Mouse (Mus musculus): Measurements from ENCODE around the gene Actl9. TPM values are rescaled to one million over a fixed set of nuclear protein-coding genes. Genes with fewer than 3 reads are reported as not detected.

Gene Actl9
- total RNA-seq (2015) (not detected in 2 replicates), total RNA-seq (2017) (not detected in 2 replicates)

DNA sequence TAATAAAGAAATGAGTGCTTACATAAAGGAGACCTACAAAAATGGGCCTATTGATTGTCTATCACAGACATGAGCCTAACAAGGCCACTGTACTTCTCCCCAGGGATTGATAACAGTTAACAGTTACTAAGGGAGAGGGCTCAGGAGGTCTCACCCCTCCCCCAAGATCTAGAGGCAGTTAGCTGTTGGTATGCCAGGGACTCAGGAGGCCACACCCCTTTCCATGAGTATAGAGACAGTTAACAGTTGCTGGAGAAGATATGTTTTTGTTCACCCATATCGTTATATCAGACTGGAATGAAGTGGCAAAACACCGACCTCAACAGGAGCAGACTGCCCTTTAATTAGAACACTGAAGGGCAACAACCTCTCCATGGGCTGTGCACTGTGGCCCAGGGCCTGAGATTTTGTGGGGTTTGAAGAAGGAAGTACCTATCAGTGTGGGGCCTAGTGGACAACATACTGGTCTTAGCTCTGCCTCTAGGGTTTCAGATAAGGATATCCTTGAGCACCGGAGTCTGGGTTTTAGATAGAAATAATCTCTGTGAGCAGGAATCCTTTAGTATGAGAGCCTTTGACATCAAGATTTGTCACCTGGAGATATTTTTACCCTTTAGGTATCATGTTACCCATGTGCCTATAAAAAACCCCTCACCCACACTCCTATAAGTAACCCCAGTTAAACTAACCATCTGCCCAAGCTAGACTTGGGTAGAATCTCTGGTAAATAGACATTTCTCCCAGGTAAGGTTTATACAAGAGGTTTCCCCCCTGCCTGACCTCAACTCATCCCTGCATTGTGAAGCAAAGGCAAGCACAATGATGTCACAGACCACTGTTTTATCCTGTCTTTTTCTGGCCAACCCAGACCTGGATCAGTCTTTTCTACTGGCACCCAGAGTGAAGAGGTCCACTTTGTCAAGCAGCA is at the start of gene Actl9:
Gene Actl9, plus strand, starts transcription at position 878 of the 928 bp plus-strand sequence.
- no peak for ATAC-seq (ENCODE audit: poor library complexity, severe bottlenecking)

DNA sequence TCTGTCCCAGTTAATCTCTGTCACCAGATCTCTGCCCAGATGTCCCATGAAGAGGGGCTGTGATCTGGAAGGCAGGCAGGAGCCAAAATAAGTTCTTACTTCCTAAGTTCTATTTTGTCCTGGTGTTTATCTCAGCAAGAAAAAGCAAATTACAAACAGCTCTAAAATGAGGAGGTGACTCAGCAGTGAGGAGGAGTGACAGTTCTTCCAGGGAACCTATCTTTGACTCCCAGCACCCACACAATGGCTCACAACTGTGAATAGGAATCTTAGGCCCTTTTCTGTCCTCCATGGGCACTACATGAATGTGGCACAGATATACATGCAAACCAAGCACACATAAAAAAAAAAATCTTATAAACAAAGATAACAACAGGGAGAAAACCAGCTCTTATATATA is 47.0 kb upstream of the Actl9 start:
- no peak for ATAC-seq (ENCODE audit: poor library complexity, severe bottlenecking)

DNA sequence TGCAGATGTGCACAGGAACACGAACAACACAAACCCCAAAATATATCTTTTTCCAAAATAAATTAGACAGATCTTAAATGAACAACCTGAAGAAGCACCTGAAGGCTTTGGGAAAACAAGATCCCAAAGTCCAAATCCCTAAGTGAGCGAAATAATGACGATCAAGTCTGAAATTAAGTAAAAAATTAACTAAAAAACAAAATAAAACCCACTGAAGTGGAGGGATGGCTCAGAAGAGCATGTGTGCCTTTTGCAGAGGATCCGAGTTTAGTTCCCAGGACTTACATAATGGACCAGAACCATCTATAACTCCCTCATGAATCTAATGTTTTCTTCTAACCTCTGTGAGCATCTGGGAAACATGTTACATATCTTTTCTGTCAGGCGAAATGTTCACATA is 40.4 kb upstream of the Actl9 start:
- no peak for ATAC-seq (ENCODE audit: poor library complexity, severe bottlenecking)

DNA sequence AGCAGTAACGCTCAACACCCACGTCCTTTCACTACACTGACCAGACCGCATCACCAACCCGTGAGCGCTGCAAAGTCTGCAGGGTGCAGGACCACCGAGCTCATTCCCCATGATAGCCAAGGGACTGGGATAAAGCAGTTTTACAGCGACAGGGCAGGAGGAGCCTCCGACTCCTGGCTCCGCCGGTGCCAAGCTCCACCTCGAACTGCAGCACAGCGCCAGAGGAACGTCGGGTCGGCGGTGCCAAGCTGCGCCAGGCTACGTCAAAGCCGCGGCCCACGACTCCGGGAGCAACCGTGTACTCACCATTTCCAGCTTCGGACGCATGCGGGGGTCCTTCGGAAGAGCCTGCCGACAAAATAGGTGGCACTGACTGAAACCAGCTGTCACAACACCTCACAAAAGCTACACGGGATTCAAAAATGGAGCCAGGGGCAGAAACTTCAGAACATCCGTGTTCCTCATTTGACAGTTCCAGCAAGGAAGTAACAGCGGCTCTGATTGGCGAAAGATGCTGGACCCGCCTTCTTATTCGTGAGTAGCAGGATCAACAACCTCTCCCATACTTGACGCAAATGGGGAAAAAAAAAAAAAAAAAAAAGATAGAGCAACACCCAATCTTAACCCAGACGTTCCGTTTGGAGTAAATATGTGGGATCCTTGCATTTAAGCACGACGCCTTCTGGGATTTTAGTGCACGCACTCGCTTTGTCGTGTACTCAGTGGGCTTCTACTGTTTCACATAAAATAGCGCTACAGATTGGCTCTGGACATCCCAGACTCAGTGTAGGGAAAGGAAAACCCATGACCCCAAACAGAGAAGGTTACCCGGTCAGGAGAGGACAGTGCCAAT is 38.3 kb upstream of the Actl9 start, which contains the start of gene Zfp101:
Gene Zfp101, minus strand, starts transcription at position 460 of the 853 bp plus-strand sequence.
- peak; percentile 100 for ATAC-seq (ENCODE audit: poor library complexity, severe bottlenecking)

DNA sequence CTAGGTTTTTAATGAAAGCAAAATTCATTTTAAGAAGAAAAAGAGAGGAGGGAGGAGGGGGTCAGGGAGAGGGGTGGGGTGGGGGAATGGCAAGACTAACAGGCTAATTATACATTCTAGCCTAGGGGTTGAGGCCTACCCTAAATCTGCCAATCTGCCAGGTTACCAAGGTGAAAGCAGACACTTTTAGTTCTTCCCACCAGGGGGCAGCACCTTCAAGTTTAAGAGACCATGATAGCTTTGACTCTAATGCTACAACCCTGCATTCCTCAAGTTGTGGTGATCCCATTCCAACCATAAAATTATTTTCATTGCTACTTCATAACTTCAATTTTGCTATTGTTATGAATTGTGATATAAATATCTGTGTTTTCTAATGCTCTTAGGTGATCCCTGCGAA is 6.5 kb downstream of the Actl9 start:
- ATAC-seq (ENCODE audit: poor library complexity, severe bottlenecking), result peak; percentile 84

DNA sequence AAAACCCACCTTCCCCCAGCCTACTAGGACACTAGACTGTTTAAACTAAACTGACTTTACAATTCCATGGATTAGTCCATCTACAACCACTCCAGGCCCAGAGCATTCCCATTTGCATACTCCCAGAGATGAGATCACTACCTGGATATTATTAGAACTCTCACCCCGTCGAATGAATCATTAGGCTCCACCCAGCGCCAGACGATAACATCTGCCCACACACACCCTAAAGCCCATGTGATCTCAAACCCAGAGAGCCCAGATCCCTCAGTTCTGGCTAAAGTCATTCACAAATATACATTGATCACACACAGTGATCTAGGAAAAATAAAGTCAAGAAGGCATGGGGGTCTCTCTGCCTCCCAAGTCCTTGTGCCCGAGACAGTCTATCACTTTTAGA is 7.2 kb downstream of the Actl9 start:
- ATAC-seq (ENCODE audit: poor library complexity, severe bottlenecking), result no peak

DNA sequence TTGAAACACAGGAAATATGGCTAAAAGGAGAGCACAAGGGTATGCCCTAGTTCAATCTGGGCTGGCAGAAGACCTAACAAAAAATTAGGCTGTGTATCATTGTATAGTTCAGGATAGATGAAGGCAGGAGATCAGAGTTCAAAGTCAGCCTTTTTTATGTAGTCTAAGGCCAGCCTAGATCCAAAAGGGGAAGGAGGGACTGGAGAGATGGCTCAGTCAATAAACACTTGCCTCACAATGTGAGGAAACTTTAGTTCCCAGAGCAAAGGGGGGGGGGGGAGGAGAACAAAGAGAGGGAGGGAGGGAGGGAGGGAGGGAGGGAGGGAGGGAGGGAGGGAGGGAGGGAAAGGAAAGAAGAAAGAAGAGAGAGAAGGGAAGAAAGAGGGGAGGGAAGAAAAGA is 8.5 kb downstream of the Actl9 start:
- ATAC-seq (ENCODE audit: poor library complexity, severe bottlenecking), result peak; percentile 51; the same call in 1 of the 2 replicates

DNA sequence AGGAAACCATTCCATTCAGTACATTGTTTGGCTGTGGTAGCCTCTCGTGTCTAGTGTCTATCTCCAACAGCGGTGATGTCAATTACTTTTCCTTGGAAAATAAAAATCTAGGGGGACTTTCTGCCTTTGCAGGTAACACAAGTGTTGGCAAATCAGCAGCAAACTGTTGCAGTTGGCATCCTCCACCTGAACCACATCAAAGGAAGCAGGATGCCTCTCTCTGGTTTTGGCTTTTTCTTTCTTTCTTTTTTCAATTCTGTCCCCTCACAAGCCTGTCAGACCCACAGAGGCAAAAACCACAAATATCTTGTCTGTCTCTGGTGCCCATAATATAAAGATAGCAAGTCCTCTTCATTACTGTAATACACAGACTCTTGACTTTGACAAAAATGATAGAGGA is 23.9 kb downstream of the Actl9 start:
- no peak for ATAC-seq (ENCODE audit: poor library complexity, severe bottlenecking)

DNA sequence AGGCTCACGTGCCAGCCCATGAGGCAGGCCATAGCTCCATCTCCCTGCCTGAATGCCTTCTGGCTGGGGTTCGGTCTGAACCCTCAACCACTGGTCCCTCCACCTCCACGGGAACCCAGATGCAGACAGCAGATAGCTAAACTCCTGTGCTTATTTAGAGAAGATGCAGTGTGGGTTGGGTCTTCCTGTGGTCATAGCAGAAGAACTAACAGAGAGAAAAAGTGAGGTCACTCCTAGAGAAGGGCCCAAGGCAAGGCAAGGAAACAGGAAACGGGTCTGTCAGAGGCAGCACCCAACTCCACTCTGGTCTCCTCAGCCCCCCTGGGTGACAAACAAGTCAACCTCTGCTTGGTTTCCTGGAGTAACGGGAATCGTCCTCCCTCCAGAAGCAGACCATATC is 38.5 kb downstream of the Actl9 start:
- ATAC-seq (ENCODE audit: poor library complexity, severe bottlenecking), result no peak

Other genes with a start within 250 kb of the Actl9 start
- not detected in 2 replicates for gene Olfr239, start 241.6 kb upstream of the Actl9 start, total RNA-seq (2015)
- gene Olfr239, start 241.6 kb upstream of the Actl9 start, total RNA-seq (2017), result not detected in 2 replicates
- gene Olfr1564, start 211.2 kb upstream of the Actl9 start, total RNA-seq (2015), result not detected in 2 replicates
- not detected in 2 replicates for gene Olfr1564, start 211.2 kb upstream of the Actl9 start, total RNA-seq (2017)
- gene Zfp955a, start 177.8 kb upstream of the Actl9 start, total RNA-seq (2015), result 9.8 and 12.1 TPM in 2 replicates
- 11.4 and 12.2 TPM in 2 replicates for gene Zfp955a, start 177.8 kb upstream of the Actl9 start, total RNA-seq (2017)
- 0.05 TPM in 1 of 2 replicates, not detected in the other for gene Olfr63, start 168.2 kb upstream of the Actl9 start, total RNA-seq (2015)
- gene Olfr63, start 168.2 kb upstream of the Actl9 start, total RNA-seq (2017), result not detected in 2 replicates
- gene Zfp955b, start 143.4 kb upstream of the Actl9 start, total RNA-seq (2015), result 4.1 and 5.3 TPM in 2 replicates
- 5.7 and 6.4 TPM in 2 replicates for gene Zfp955b, start 143.4 kb upstream of the Actl9 start, total RNA-seq (2017)
- 10.7 and 17.8 TPM in 2 replicates for gene Zfp81, start 74.0 kb upstream of the Actl9 start, total RNA-seq (2015)
- gene Zfp81, start 74.0 kb upstream of the Actl9 start, total RNA-seq (2017), result 9.9 and 12.4 TPM in 2 replicates
- gene Zfp101, start 38.3 kb upstream of the Actl9 start, total RNA-seq (2015), result 25.0 and 29.8 TPM in 2 replicates
- 38.4 and 47.9 TPM in 2 replicates for gene Zfp101, start 38.3 kb upstream of the Actl9 start, total RNA-seq (2017)
- gene Adamts10, start 91.3 kb downstream of the Actl9 start, total RNA-seq (2015), result 27.5 and 28.6 TPM in 2 replicates
- gene Adamts10, start 91.3 kb downstream of the Actl9 start, total RNA-seq (2017), result 39.7 and 41.6 TPM in 2 replicates
- gene Myo1f, start 122.8 kb downstream of the Actl9 start, total RNA-seq (2015), result 151 and 157 TPM in 2 replicates
- 380 and 381 TPM in 2 replicates for gene Myo1f, start 122.8 kb downstream of the Actl9 start, total RNA-seq (2017)
- 63.1 and 65.6 TPM in 2 replicates for gene Zfp414, start 196.2 kb downstream of the Actl9 start, total RNA-seq (2015)
- 29.2 and 29.4 TPM in 2 replicates for gene Zfp414, start 196.2 kb downstream of the Actl9 start, total RNA-seq (2017)
- gene Pram1, start 205.2 kb downstream of the Actl9 start, total RNA-seq (2015), result 111 and 127 TPM in 2 replicates
- gene Pram1, start 205.2 kb downstream of the Actl9 start, total RNA-seq (2017), result 29.6 and 34.3 TPM in 2 replicates

All from megakaryocyte, adult 5-6 weeks (primary cell).